Mouse (Mus musculus) heart, adult 2 months (tissue): ENCODE data around the gene Dusp14.

Source experiments
- CTCF ChIP-seq: fragments of 200-600 bp; IDR thresholded peaks from 2 replicates; pipeline ENCODE4 v1.8.1; 2022; ENCODE audit warnings: antibody characterized with exemption, mild to moderate bottlenecking, moderate library complexity
- EP300 ChIP-seq: fragments of 200-500 bp; IDR thresholded peaks from 2 replicates; pipeline ENCODE4 v1.6.1; 2011; ENCODE audit warnings: low read depth, low read length, control low read depth; ENCODE audit not compliant: insufficient read depth

DNA sequence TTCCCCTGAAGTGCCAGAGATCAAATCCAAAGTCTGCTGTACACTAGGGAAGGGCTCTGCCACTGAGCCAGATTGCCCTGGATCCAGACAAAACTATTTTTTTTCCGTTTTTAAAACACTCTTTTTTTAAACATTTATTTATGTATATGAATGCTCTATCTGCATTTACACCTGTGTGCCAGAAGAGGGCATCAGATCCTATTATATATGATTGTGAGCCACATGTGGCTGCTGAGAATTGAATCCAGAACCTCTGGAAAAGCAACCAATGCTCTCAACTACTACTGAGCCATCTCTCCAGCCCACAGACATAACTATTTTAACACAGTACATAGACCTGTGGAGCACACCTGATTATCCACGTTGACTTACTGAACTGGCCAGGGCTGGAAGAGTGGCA, 47.2 kb upstream of the Dusp14 start:
- TF ChIP-seq CTCF (peak; percentile 64), EP300 (no peak)
